Mouse (Mus musculus): Measurements from ENCODE around the gene Syde2. TPM values are rescaled to one million over a fixed set of nuclear protein-coding genes. Genes with fewer than 3 reads are reported as not detected.
A peak's percentile ranks its signal among the peaks of the same experiment; 100 is the strongest.

Gene Syde2
- polyA plus RNA-seq, 1 experiment from 2014 or later: 0.92 TPM

DNA sequence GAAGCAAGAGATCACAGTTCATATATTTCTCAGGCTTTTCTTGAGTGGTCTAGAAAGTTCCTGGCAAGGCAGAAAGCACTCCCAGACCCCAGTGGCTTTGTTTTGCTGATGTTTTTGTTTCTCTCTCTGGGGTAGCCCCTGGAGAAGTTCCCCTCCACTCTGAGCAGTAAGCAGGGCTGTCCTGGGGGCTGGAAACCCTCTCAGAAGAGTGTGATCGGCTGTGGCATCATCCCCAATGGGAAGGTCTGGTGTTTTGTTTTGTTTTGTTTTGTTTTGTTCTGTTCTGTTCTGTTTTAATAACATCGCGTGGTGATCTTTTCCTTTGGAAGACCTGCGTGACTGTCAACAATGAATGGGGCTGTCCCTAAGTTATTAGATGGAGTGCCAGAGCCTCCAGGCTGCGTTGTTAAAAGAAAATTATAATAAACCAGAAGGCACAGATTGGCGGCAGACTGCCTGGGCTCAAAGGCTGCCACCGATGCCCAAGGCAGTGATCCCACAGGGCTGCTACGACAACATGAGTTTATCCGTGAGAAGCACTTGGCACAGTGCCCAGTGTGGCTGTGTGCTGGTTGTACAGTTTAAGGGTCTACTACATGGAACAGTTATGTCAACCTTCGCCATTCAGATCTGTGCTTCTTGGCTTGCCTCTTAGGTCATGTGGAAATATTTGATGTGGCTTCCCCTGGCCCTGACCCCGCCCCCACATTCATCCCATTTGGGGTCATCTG, 63.8 kb downstream of the Syde2 start:
- Histone ChIP-seq H3K4me3 (no peak overlapping the region), H3K9me3 (no peaks in the 10 kb centered on the region), H3K27ac (0 out of 2 replicates have a peak overlapping the region, but pooled peaks have one; percentile 40), H3K36me3 (no peaks in the 10 kb centered on the region), H3K4me1 (replicated peaks) (peaks cover 24% of the 10 kb centered on the region), H3K27me3 (ENCODE audit: insufficient read depth, poor library complexity, severe bottlenecking) (peaks cover 18% of the 10 kb centered on the region)
- 72% methylated on average over 11 of the region's 11 CpGs for WGBS
- no peak for DNase-seq (ENCODE audit: low spot score)

GRCm38 (mm10) chr3:146053082-146053814, 65.6 kb downstream of the Syde2 start:
- Histone ChIP-seq H3K27ac (no peak overlapping the region), H3K36me3 (no peaks in the 10 kb centered on the region), H3K4me3 (no peak overlapping the region), H3K4me1 (replicated peaks) (peaks cover 11% of the 10 kb centered on the region), H3K27me3 (ENCODE audit: insufficient read depth, poor library complexity, severe bottlenecking) (peaks cover 11% of the 10 kb centered on the region), H3K9me3 (no peaks in the 10 kb centered on the region)
- DNase-seq (ENCODE audit: low spot score): no peak
- WGBS: 69% methylated on average over 6 of the region's 6 CpGs

- 87% methylated on average over 2 of the region's 2 CpGs for WGBS
- Histone ChIP-seq H3K36me3 (no peaks in the 10 kb centered on the region), H3K9me3 (no peaks in the 10 kb centered on the region), H3K4me3 (no peak overlapping the region), H3K4me1 (replicated peaks) (peaks cover 11% of the 10 kb centered on the region; the same call in 1 of the 2 replicates), H3K27me3 (ENCODE audit: insufficient read depth, poor library complexity, severe bottlenecking) (peaks cover 5% of the 10 kb centered on the region), H3K27ac (no peak overlapping the region)
- DNase-seq (ENCODE audit: low spot score): no peak
Observed at GRCm38 (mm10) chr3:146053873-146054272, 66.2 kb downstream of the Syde2 start.

GRCm38 (mm10) chr3:146057131-146057530, 69.5 kb downstream of the Syde2 start:
- no peak for DNase-seq (ENCODE audit: low spot score)
- 83% methylated on average over 7 of the region's 7 CpGs for WGBS
- no peak overlapping the region for H3K4me3 ChIP-seq
- H3K4me1 ChIP-seq (replicated peaks): 0 out of 2 replicates have a peak, but pooled peaks cover 2% of the 10 kb centered on the region
- H3K27me3 ChIP-seq (ENCODE audit: insufficient read depth, poor library complexity, severe bottlenecking): no peaks in the 10 kb centered on the region
- H3K9me3 ChIP-seq: no peaks in the 10 kb centered on the region
- H3K27ac ChIP-seq: no peak overlapping the region
- H3K36me3 ChIP-seq: no peaks in the 10 kb centered on the region

DNA sequence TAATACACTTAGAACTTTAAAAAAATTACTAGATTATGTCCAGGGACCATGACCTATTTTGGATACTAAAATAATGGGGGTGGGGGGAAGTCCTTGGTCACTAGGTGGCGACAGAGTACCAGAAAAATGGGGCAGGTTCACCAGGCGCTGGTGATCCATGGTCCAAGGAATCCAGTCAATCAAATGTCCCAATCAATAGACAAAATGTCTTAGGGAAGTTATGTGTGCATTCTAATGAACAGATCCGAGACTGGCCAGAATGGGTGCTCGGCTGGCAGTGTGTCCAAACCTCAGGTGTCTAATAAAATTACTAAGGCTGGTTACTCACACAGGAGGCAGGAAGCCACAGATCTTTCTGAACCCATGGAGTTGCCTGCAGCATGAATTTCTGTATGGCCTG, 70.6 kb downstream of the Syde2 start:
- Histone ChIP-seq H3K9me3 (no peaks in the 10 kb centered on the region), H3K27ac (no peak overlapping the region), H3K4me3 (no peak overlapping the region), H3K36me3 (no peaks in the 10 kb centered on the region), H3K27me3 (ENCODE audit: insufficient read depth, poor library complexity, severe bottlenecking) (no peaks in the 10 kb centered on the region), H3K4me1 (replicated peaks) (no peaks in the 10 kb centered on the region)
- peak; percentile 65 for DNase-seq (ENCODE audit: low spot score)
- 16% methylated on average over 4 of the region's 4 CpGs for WGBS

DNA sequence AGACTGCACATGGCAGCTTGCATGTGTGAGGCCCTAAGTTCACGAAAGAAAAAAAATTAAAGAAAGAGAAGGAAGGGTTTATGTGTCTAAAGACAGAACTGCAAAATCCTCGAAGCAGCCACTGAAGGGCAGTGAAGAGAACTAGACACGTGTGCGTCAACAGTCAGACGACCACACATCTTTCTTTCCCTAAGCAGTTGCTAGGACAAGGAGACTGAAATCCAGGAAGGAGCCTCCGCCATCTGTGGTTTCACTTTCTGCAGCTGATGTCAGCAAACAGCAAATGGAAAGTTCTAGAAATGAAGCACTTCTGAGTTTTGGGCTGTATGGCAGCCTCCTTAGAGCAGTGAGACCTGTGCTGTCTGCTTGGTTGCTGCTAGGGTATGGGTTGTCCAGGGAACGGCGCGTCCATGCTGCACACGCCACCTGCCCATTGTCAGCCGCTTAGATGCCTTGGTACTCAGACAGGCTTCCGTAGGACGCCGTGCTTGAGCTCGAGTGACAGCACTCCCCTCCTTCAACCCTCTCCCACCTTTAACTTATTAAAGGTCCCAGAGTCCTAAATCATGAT, 71.8 kb downstream of the Syde2 start:
- Histone ChIP-seq H3K27ac (no peak overlapping the region), H3K4me3 (no peak overlapping the region), H3K9me3 (no peaks in the 10 kb centered on the region), H3K27me3 (ENCODE audit: insufficient read depth, poor library complexity, severe bottlenecking) (no peaks in the 10 kb centered on the region), H3K4me1 (replicated peaks) (no peaks in the 10 kb centered on the region), H3K36me3 (no peaks in the 10 kb centered on the region)
- WGBS: 85% methylated on average over 15 of the region's 15 CpGs
- DNase-seq (ENCODE audit: low spot score): no peak

- no peaks in the 10 kb centered on the region for H3K36me3 ChIP-seq
- no peak for DNase-seq (ENCODE audit: low spot score)
- WGBS: 89% methylated on average over 11 of the region's 11 CpGs
- no peaks in the 10 kb centered on the region for H3K4me1 ChIP-seq (replicated peaks)
- H3K9me3 ChIP-seq: no peaks in the 10 kb centered on the region
- no peak overlapping the region for H3K27ac ChIP-seq
- no peaks in the 10 kb centered on the region for H3K27me3 ChIP-seq (ENCODE audit: insufficient read depth, poor library complexity, severe bottlenecking)
- H3K4me3 ChIP-seq: no peak overlapping the region
Observed at GRCm38 (mm10) chr3:146063146-146063545, 75.5 kb downstream of the Syde2 start.

GRCm38 (mm10) chr3:146069276-146069675, 81.6 kb downstream of the Syde2 start:
- no peak overlapping the region for H3K27ac ChIP-seq
- no peaks in the 10 kb centered on the region for H3K27me3 ChIP-seq (ENCODE audit: insufficient read depth, poor library complexity, severe bottlenecking)
- no peaks in the 10 kb centered on the region for H3K36me3 ChIP-seq
- H3K9me3 ChIP-seq: no peaks in the 10 kb centered on the region
- H3K4me1 ChIP-seq (replicated peaks): no peaks in the 10 kb centered on the region
- DNase-seq (ENCODE audit: low spot score): no peak
- H3K4me3 ChIP-seq: no peak overlapping the region
- 93% methylated on average over 4 of the region's 4 CpGs for WGBS

Other genes with a start within 250 kb of the Syde2 start
- 22.3 and 24.7 TPM in 2 replicates for gene Ddah1, start 229.2 kb upstream of the Syde2 start, polyA plus RNA-seq (2016; fragmentation: Nextera tagmentation; extraction: Ambion mirVana)
- gene Bcl10, start 65.1 kb upstream of the Syde2 start, polyA plus RNA-seq (2016; fragmentation: Nextera tagmentation; extraction: Ambion mirVana): 48.4 and 48.5 TPM in 2 replicates
- 54.7 and 56.4 TPM in 2 replicates for gene 2410004B18Rik, start 49.9 kb upstream of the Syde2 start, polyA plus RNA-seq (2016; fragmentation: Nextera tagmentation; extraction: Ambion mirVana)
- gene Wdr63, start 120.3 kb downstream of the Syde2 start, polyA plus RNA-seq (2016; fragmentation: Nextera tagmentation; extraction: Ambion mirVana): 0.50 and 1.1 TPM in 2 replicates
- 4.9 and 8.6 TPM in 2 replicates for gene Mcoln3, start 129.6 kb downstream of the Syde2 start, polyA plus RNA-seq (2016; fragmentation: Nextera tagmentation; extraction: Ambion mirVana)
- gene Mcoln2, start 162.0 kb downstream of the Syde2 start, polyA plus RNA-seq (2016; fragmentation: Nextera tagmentation; extraction: Ambion mirVana): 0.41 and 0.62 TPM in 2 replicates
- gene Lpar3, start 233.1 kb downstream of the Syde2 start, polyA plus RNA-seq (2016; fragmentation: Nextera tagmentation; extraction: Ambion mirVana): 0.68 and 1.00 TPM in 2 replicates